Mouse (Mus musculus) small intestine, adult 2 months (tissue): Measurements from ENCODE around the gene Mcur1. TPM values are rescaled to one million over a fixed set of nuclear protein-coding genes. Genes with fewer than 3 reads are reported as not detected.

Experiments used
- H3K27ac ChIP-seq: fragments of 200-500 bp; 2 replicates; pipeline ENCODE4 v1.5.1; 2012; ENCODE audit warnings: low read depth, low read length, control low read depth, inconsistent platforms; ENCODE audit not compliant: insufficient read depth
- H3K27me3 ChIP-seq: fragments of 200-500 bp; 2 replicates; pipeline ENCODE4 v1.6.1; 2012; ENCODE audit warnings: mild to moderate bottlenecking, moderate library complexity, low read length, inconsistent platforms; ENCODE audit not compliant: control insufficient read depth, insufficient read depth
- H3K36me3 ChIP-seq: fragments of 200-500 bp; 2 replicates; pipeline ENCODE4 v1.6.1; 2012; ENCODE audit warnings: mild to moderate bottlenecking, low read length, control low read depth, inconsistent platforms; ENCODE audit not compliant: control insufficient read depth, insufficient read depth
- H3K4me1 ChIP-seq: fragments of 200-500 bp; 2 replicates; pipeline ENCODE4 v1.6.1; 2012; ENCODE audit warnings: low read length, inconsistent platforms, mixed read lengths; ENCODE audit not compliant: control insufficient read depth, insufficient read depth, insufficient read length
- H3K4me3 ChIP-seq: fragments of 200-500 bp; 2 replicates; pipeline ENCODE4 v1.5.1; 2012; ENCODE audit warnings: low read depth, mild to moderate bottlenecking, control low read depth, inconsistent platforms, low read length, moderate library complexity
- CTCF ChIP-seq: fragments of 200-500 bp; IDR thresholded peaks from 2 replicates; pipeline ENCODE4 v1.5.1; 2012; ENCODE audit warnings: low read depth, mild to moderate bottlenecking, control low read depth, inconsistent platforms, low read length, moderate library complexity, mixed read lengths; ENCODE audit not compliant: insufficient replicate concordance, insufficient read length; ENCODE audit errors: extremely low read depth
- POLR2A ChIP-seq: fragments of 200-500 bp; IDR thresholded peaks from 2 replicates; pipeline ENCODE4 v1.6.1; 2012; ENCODE audit warnings: low read depth, mild to moderate bottlenecking, control low read depth, inconsistent platforms, low read length, moderate library complexity
- WGBS: fragments of 180-500 bp; shearing (Covaris S2); methylation state at CpG from one replicate; pipeline ENCODE4 v1.1.7; 2018; 5-methylcytosine and 5-hydroxymethylcytosine counted together
- polyA plus RNA-seq: library from polyadenylated mRNA; depleted of rRNA; stranded (reverse); fragments of >200 nt; gene quantifications from 2 replicates; pipeline ENCODE4 v1.2.3, GENCODE M21; 2012; rRNA removed

Mcur1 gene
- 20.2 and 42.0 TPM in 2 replicates for polyA plus RNA-seq

- H3K27me3 ChIP-seq: no peaks in the 10 kb centered on the region
- peak within 1 kb of the TSS; percentile 94 for H3K27ac ChIP-seq
- TF ChIP-seq POLR2A: peak; percentile 50; the same call in 1 of the 2 replicates
- TF ChIP-seq CTCF: no peak
- WGBS: under 1% methylated on average over 99 of the region's 100 CpGs
- H3K36me3 ChIP-seq: peaks cover 7% of the 10 kb centered on the region
- H3K4me3 ChIP-seq: peak within 1 kb of the TSS; percentile 87
- H3K4me1 ChIP-seq: peaks cover 10% of the 10 kb centered on the region; the same call in 1 of the 2 replicates
Observed at GRCm38 (mm10) chr13:43559711-43560457, at the start of gene Mcur1. Gene Mcur1 (minus strand): TSS chr13:43560191.

DNA sequence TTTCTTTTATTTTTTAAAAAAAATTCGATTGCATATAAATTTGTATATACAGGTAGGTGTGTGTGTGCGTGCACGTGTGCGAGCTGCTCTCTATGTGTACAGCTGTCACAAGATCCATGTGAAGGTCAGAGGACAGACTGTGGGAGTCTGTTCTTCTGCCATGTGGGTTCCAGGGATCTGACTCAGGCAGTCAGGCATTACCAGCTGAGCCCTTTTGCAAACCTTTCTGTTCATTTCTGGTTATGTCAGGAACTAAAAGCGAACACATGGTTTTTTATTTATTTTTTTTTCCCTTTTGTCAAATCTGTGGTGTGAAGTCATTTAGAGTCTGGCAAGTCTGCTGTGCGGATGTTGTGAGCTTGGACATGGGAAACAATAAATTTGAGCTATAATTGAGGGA, 48.9 kb upstream of the Mcur1 start:
- H3K36me3 ChIP-seq: no peaks in the 10 kb centered on the region
- H3K27ac ChIP-seq: no peak overlapping the region
- peaks cover 2% of the 10 kb centered on the region; the same call in 1 of the 2 replicates for H3K27me3 ChIP-seq
- no peak for TF ChIP-seq POLR2A
- TF ChIP-seq CTCF: no peak
- 79% methylated on average over 6 of the region's 6 CpGs for WGBS
- no peaks in the 10 kb centered on the region for H3K4me1 ChIP-seq
- H3K4me3 ChIP-seq: no peak overlapping the region

DNA sequence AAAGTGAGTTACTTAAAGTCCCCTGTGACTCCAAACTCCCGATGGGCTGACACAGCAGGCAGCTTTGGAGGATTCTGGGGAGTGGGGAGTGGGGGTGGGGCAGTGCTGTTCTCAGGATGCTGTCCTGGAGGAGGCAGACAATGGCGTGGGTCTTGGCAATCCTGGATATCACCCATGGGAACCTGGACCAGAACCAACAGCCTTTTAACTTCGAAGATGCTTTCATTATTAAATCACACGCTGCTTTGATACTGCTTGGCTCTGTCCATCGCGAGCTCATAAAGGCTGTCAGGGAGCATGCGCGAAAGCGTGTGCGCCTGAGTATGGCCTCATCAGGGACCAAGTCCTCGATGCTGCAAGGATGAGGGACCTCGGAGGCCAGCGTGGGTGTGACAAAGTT, 43.1 kb upstream of the Mcur1 start:
- no peak overlapping the region for H3K4me3 ChIP-seq
- H3K27me3 ChIP-seq: no peaks in the 10 kb centered on the region
- no peaks in the 10 kb centered on the region for H3K36me3 ChIP-seq
- no peak overlapping the region for H3K27ac ChIP-seq
- WGBS: 63% methylated on average over 13 of the region's 13 CpGs
- no peaks in the 10 kb centered on the region for H3K4me1 ChIP-seq
- TF ChIP-seq POLR2A: no peak
- no peak for TF ChIP-seq CTCF

- TF ChIP-seq CTCF (no peak), POLR2A (no peak)
- 79% methylated on average over 2 of the region's 2 CpGs for WGBS
- no peak overlapping the region for H3K27ac ChIP-seq
- no peaks in the 10 kb centered on the region for H3K27me3 ChIP-seq
- H3K4me1 ChIP-seq: no peaks in the 10 kb centered on the region
- H3K36me3 ChIP-seq: no peaks in the 10 kb centered on the region
- H3K4me3 ChIP-seq: no peak overlapping the region
Observed at GRCm38 (mm10) chr13:43602440-43602839, 42.4 kb upstream of the Mcur1 start.

DNA sequence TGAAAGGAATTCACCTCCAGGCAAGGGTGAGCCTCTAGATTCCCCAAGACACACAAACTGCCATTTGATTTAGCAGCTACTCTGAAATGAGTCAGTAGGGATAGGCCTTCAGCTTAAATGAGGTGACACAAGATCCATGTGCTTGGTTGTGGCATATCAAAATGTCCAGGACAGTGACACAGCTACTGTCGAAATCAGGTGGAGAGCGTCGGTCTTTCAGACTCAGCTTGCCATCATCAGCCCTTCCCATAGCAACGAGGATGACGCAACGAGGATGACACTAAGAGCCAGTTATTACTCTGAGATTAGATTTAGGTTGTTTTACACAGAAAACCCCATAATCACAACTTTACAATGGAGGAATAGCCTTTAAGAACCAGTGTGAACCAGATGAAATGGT, 41.0 kb upstream of the Mcur1 start:
- 90% methylated on average over 6 of the region's 6 CpGs for WGBS
- no peaks in the 10 kb centered on the region for H3K36me3 ChIP-seq
- no peak overlapping the region for H3K27ac ChIP-seq
- TF ChIP-seq POLR2A (no peak), CTCF (no peak)
- no peaks in the 10 kb centered on the region for H3K27me3 ChIP-seq
- H3K4me1 ChIP-seq: no peaks in the 10 kb centered on the region
- H3K4me3 ChIP-seq: no peak overlapping the region

GRCm38 (mm10) chr13:43595896-43596295, 35.9 kb upstream of the Mcur1 start:
- TF ChIP-seq CTCF (peak; percentile 61; the same call in 1 of the 2 replicates), POLR2A (no peak)
- Histone ChIP-seq H3K36me3 (no peaks in the 10 kb centered on the region), H3K4me3 (no peak overlapping the region), H3K27ac (no peak overlapping the region), H3K27me3 (peaks cover 5% of the 10 kb centered on the region), H3K4me1 (0 out of 2 replicates have a peak, but pooled peaks cover 2% of the 10 kb centered on the region)
- 60% methylated on average over 4 of the region's 4 CpGs for WGBS

GRCm38 (mm10) chr13:43592681-43593068, 32.7 kb upstream of the Mcur1 start:
- Histone ChIP-seq H3K27me3 (peaks cover 5% of the 10 kb centered on the region), H3K4me3 (no peak overlapping the region), H3K36me3 (no peaks in the 10 kb centered on the region), H3K4me1 (0 out of 2 replicates have a peak, but pooled peaks cover 2% of the 10 kb centered on the region), H3K27ac (no peak overlapping the region)
- TF ChIP-seq CTCF (no peak), POLR2A (no peak)
- 41% methylated on average over 8 of the region's 8 CpGs for WGBS
